Mouse (Mus musculus) gastrocnemius, postnatal 36 days (tissue): ENCODE results near the gene Shq1. TPM values are rescaled to one million over a fixed set of nuclear protein-coding genes. Genes with fewer than 3 reads are reported as not detected.

Experiments used
- total RNA-seq, 2 experiments: library from RNA; stranded (reverse); gene quantifications; 2 replicates each; pipeline ENCODE4 v1.2.3; 2021

Shq1 gene
- total RNA-seq, 2 experiments from 2014 or later: 1.5 to 1.8 TPM

Other genes with a start within 250 kb of the Shq1 start
- 1 to 10 TPM in 1 of 2 experiments, under 1 TPM in 1; 0.89 to 1.1 TPM for gene Gxylt2, start 33.6 kb upstream of the Shq1 start, total RNA-seq
- gene Ppp4r2, start 162.5 kb upstream of the Shq1 start, total RNA-seq: 10 to 100 TPM; 48.2 to 51.3 TPM